Mouse (Mus musculus): ENCODE measurements around the gene Ifngr1. TPM values are rescaled to one million over a fixed set of nuclear protein-coding genes. Genes with fewer than 3 reads are reported as not detected.
A peak's percentile ranks its signal among the peaks of the same experiment; 100 is the strongest.
"Not testable (repeated sequence)": the region's sequence is repeated elsewhere in the genome, so short reads cannot be mapped to it uniquely, and the experiment has no call there.

Ifngr1 gene
- polyA plus RNA-seq, 1 experiment from 2014 or later = 34.7 TPM

DNA sequence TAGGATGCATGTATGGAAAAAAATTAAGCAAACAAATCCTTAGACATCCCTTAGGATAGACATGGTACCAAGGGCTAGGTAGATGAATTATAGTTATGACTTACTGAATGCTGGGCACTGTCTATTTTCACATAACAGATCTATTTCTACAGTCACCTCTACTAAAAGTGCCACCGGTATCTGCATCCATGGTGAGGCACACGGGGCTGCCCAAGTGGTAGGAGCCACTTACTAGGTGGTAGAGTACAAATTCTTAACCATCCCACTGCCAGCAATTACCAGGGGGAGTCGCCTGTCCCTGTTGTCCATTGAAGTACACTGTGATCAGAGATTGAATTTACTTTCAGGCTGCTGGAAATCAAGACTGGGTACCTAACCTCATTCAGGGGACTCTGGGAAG is 1.5 kb downstream of the Ifngr1 start:
- DNase-seq (ENCODE audit: low spot score) = no peak
- H3K36me3 ChIP-seq = peaks cover 8% of the 10 kb centered on the region
- 84% methylated on average over 3 of the region's 3 CpGs for WGBS
- peaks cover 18% of the 10 kb centered on the region for H3K27me3 ChIP-seq (ENCODE audit: low read depth, poor library complexity, severe bottlenecking)
- no peak overlapping the region for H3K4me3 ChIP-seq
- no peaks in the 10 kb centered on the region for H3K9me3 ChIP-seq (replicated peaks)
- H3K4me1 ChIP-seq = peaks cover 23% of the 10 kb centered on the region
- no peak overlapping the region for H3K27ac ChIP-seq (replicated peaks)

GRCm38 (mm10) chr10:19594201-19594905 is 2.6 kb downstream of the Ifngr1 start:
- no peak for DNase-seq (ENCODE audit: low spot score)
- Histone ChIP-seq H3K36me3 (peaks cover 18% of the 10 kb centered on the region), H3K4me3 (no peak overlapping the region), H3K9me3 (replicated peaks) (no peaks in the 10 kb centered on the region), H3K4me1 (peaks cover 30% of the 10 kb centered on the region), H3K27ac (replicated peaks) (no peak overlapping the region), H3K27me3 (ENCODE audit: low read depth, poor library complexity, severe bottlenecking) (peaks cover 17% of the 10 kb centered on the region)
- 78% methylated on average over 3 of the region's 3 CpGs for WGBS

- 87% methylated on average over 4 of the region's 4 CpGs for WGBS
- Histone ChIP-seq H3K27ac (replicated peaks) (no peak overlapping the region), H3K36me3 (peaks cover 29% of the 10 kb centered on the region)
These were observed 5.1 kb downstream of the Ifngr1 start for GRCm38 (mm10) chr10:19596866-19597265.

DNA sequence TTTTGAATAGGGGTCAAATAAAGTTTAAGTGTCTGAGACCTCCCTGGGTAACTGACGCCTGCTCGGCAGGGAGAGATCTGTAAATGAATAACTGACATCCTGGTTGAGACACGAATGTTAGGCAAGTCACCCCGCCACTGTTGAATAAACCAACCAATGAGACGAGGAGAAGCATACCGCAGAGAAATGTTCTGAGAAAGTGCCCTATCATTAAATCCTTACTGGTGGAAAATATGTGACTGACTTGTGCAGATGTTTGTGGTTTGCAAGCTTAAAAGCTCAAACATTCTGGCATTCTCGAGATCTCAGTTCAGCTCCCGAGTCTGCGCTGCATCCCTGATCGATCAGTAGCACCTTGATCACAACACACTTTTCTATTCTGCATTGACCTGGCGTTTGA is 6.3 kb downstream of the Ifngr1 start:
- no peak overlapping the region for H3K27ac ChIP-seq (replicated peaks)
- no peak for DNase-seq (ENCODE audit: low spot score)
- WGBS = 91% methylated on average over 11 of the region's 11 CpGs
- no peak overlapping the region for H3K4me3 ChIP-seq
- H3K4me1 ChIP-seq = peaks cover 19% of the 10 kb centered on the region
- H3K27me3 ChIP-seq (ENCODE audit: low read depth, poor library complexity, severe bottlenecking) = no peaks in the 10 kb centered on the region
- H3K36me3 ChIP-seq = peaks cover 42% of the 10 kb centered on the region
- H3K9me3 ChIP-seq (replicated peaks) = peaks cover 5% of the 10 kb centered on the region; the same call in 1 of the 2 replicates

More at GRCm38 (mm10) chr10:19596866-19597265, 5.1 kb downstream of the Ifngr1 start:
- Histone ChIP-seq H3K27me3 (ENCODE audit: low read depth, poor library complexity, severe bottlenecking) (no peaks in the 10 kb centered on the region), H3K9me3 (replicated peaks) (peaks cover 5% of the 10 kb centered on the region; the same call in 1 of the 2 replicates), H3K4me1 (peaks cover 27% of the 10 kb centered on the region), H3K4me3 (no peak overlapping the region)
- no peak for DNase-seq (ENCODE audit: low spot score)

DNA sequence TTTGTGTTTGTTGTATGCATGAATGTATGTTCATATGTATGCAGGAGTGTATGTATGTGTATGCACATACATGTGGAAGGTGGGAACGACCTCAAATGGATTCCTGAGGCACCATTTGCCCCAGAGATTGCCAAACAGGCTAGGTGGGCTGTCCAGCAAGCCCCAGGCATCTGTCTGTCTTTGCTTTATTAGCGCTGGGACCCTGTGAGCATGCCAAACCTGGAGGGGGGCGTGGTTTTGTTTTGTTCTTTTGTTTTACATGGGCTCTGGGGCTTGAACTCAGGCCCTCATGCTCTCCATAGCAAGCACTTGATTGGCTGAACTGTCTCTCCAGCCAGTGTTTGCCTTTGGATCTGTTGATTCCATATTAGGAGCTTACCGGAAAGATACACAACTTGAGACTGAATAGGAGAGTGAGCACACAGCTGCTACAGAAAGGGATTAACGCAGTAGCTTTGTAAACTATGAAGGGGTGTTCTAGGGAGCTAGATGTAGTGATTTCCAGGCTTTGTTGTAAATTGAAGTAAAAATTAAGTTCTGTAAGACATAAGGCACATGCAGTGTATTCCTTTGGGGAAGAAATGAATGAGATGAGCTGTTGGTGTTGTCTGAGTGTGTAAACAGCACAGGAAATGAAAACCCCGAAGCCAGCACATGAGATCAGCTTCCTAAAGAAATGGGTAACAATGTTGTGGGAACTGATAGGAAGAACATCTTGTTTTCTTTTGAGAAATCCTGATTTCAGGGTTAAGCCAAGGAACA is 7.8 kb downstream of the Ifngr1 start:
- no peak for DNase-seq (ENCODE audit: low spot score)
- no peak overlapping the region for H3K4me3 ChIP-seq

GRCm38 (mm10) chr10:19600093-19600420 is 8.3 kb downstream of the Ifngr1 start:
- no peak for DNase-seq (ENCODE audit: low spot score)

More for the DNA sequence above, 7.8 kb downstream of the Ifngr1 start:
- Histone ChIP-seq H3K27ac (replicated peaks) (peak overlapping the region; percentile 9; the same call in 1 of the 2 replicates), H3K4me1 (peaks cover 11% of the 10 kb centered on the region; the same call in 1 of the 2 replicates), H3K36me3 (peaks cover 56% of the 10 kb centered on the region), H3K27me3 (ENCODE audit: low read depth, poor library complexity, severe bottlenecking) (no peaks in the 10 kb centered on the region), H3K9me3 (replicated peaks) (peaks cover 5% of the 10 kb centered on the region; the same call in 1 of the 2 replicates)
- 78% methylated on average over 6 of the region's 6 CpGs for WGBS

GRCm38 (mm10) chr10:19601502-19601901 is 9.8 kb downstream of the Ifngr1 start:
- peaks cover 76% of the 10 kb centered on the region for H3K36me3 ChIP-seq
- peaks cover 11% of the 10 kb centered on the region; the same call in 1 of the 2 replicates for H3K4me1 ChIP-seq
- WGBS = 19% methylated on average over 1 of the region's 1 CpGs
- not testable (repeated sequence) for DNase-seq (ENCODE audit: low spot score); H3K27ac ChIP-seq (replicated peaks); H3K27me3 ChIP-seq (ENCODE audit: low read depth, poor library complexity, severe bottlenecking); H3K4me3 ChIP-seq; H3K9me3 ChIP-seq (replicated peaks)

More at GRCm38 (mm10) chr10:19600093-19600420, 8.3 kb downstream of the Ifngr1 start:
- Histone ChIP-seq H3K36me3 (peaks cover 61% of the 10 kb centered on the region), H3K4me1 (peaks cover 11% of the 10 kb centered on the region; the same call in 1 of the 2 replicates), H3K27ac (replicated peaks) (0 out of 2 replicates have a peak overlapping the region, but pooled peaks have one; percentile 9), H3K9me3 (replicated peaks) (peaks cover 5% of the 10 kb centered on the region; the same call in 1 of the 2 replicates), H3K4me3 (no peak overlapping the region), H3K27me3 (ENCODE audit: low read depth, poor library complexity, severe bottlenecking) (no peaks in the 10 kb centered on the region)
- WGBS = 79% methylated on average over 3 of the region's 3 CpGs

- H3K36me3 ChIP-seq = peaks cover 86% of the 10 kb centered on the region
- 92% methylated on average over 6 of the region's 6 CpGs for WGBS
- peaks cover 11% of the 10 kb centered on the region; the same call in 1 of the 2 replicates for H3K4me1 ChIP-seq
- H3K4me3 ChIP-seq = no peak overlapping the region
- peaks cover 5% of the 10 kb centered on the region; the same call in 1 of the 2 replicates for H3K9me3 ChIP-seq (replicated peaks)
- H3K27me3 ChIP-seq (ENCODE audit: low read depth, poor library complexity, severe bottlenecking) = no peaks in the 10 kb centered on the region
- H3K27ac ChIP-seq (replicated peaks) = no peak overlapping the region
- no peak for DNase-seq (ENCODE audit: low spot score)
These were observed 11.5 kb downstream of the Ifngr1 start for GRCm38 (mm10) chr10:19603231-19603630.

- Histone ChIP-seq H3K4me1 (peaks cover 12% of the 10 kb centered on the region), H3K9me3 (replicated peaks) (no peaks in the 10 kb centered on the region), H3K4me3 (no peak overlapping the region), H3K27me3 (ENCODE audit: low read depth, poor library complexity, severe bottlenecking) (no peaks in the 10 kb centered on the region), H3K36me3 (peaks cover 51% of the 10 kb centered on the region), H3K27ac (replicated peaks) (peak overlapping the region; percentile 76)
- 52% methylated on average over 14 of the region's 14 CpGs for WGBS
- peak; percentile 40 for DNase-seq (ENCODE audit: low spot score)
These were observed 17.4 kb downstream of the Ifngr1 start for GRCm38 (mm10) chr10:19609125-19609524.

GRCm38 (mm10) chr10:19611616-19612015 is 19.9 kb downstream of the Ifngr1 start:
- Histone ChIP-seq H3K4me1 (peaks cover 12% of the 10 kb centered on the region), H3K4me3 (no peak overlapping the region), H3K36me3 (peaks cover 27% of the 10 kb centered on the region), H3K9me3 (replicated peaks) (no peaks in the 10 kb centered on the region), H3K27me3 (ENCODE audit: low read depth, poor library complexity, severe bottlenecking) (no peaks in the 10 kb centered on the region), H3K27ac (replicated peaks) (no peak overlapping the region)
- 61% methylated on average over 2 of the region's 2 CpGs for WGBS
- DNase-seq (ENCODE audit: low spot score) = no peak

DNA sequence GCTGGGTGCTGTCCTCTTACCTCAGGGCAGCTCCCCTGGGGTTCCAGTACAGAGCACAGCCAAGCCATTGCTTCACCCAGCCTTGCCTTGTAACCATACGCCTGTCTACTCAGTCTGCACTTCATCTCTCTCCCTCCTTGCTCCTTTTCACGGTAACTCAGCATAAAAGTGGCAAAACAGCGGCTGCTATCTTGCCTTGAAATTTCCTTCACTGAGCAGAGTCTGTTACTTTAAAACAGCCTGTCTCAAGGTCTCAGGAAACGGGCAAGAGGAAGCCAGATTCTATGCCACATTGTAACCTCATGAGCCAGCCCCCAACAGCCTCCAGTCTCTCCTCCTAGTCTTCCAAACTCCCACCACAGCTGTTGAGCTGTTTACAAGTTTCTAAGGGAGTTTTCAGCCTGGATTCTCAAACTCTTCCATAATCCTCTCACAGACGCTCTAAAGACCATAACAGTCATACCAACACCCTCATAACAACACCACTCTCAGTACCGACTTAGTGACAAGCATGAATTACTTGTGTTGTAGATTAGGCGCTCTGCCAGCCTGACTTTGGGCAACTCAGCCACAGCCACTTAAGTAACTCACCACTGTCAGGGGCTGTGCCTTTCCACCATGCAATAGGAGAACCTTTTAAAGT is 21.5 kb downstream of the Ifngr1 start:
- no peak overlapping the region for H3K27ac ChIP-seq (replicated peaks)
- no peak for DNase-seq (ENCODE audit: low spot score)
- no peaks in the 10 kb centered on the region for H3K9me3 ChIP-seq (replicated peaks)
- no peak overlapping the region for H3K4me3 ChIP-seq
- peaks cover 12% of the 10 kb centered on the region for H3K4me1 ChIP-seq
- H3K36me3 ChIP-seq = peaks cover 10% of the 10 kb centered on the region
- no peaks in the 10 kb centered on the region for H3K27me3 ChIP-seq (ENCODE audit: low read depth, poor library complexity, severe bottlenecking)
- 76% methylated on average over 7 of the region's 7 CpGs for WGBS

DNA sequence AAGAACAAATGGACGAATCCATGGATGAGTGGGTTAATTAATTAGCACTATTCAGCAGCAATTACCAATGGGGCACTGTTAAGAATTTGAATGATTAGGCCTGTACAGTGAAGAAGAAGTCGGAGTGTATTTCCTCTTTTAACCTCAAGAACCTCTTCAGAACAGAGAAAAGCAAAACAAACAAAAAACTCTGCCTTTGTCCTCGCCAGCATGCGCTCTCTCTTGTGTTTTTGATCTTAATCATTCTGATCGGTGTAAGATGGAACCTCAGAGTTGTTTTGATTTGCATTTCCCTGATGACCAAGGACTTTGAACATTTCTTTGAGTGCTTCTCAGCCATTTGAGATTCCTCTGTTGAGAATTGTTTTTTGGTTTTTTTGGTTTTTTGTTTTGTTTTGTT is 28.0 kb downstream of the Ifngr1 start:
- Histone ChIP-seq H3K4me3 (no peak overlapping the region), H3K4me1 (no peaks in the 10 kb centered on the region), H3K36me3 (no peaks in the 10 kb centered on the region), H3K27ac (replicated peaks) (no peak overlapping the region), H3K27me3 (ENCODE audit: low read depth, poor library complexity, severe bottlenecking) (no peaks in the 10 kb centered on the region), H3K9me3 (replicated peaks) (no peaks in the 10 kb centered on the region)
- DNase-seq (ENCODE audit: low spot score) = no peak
- 72% methylated on average over 5 of the region's 5 CpGs for WGBS

Measured in midbrain, embryonic 10.5 days (tissue).